Mouse (Mus musculus) stomach, embryonic 16.5 days (tissue): Measurements from ENCODE around the gene Poln. TPM values are rescaled to one million over a fixed set of nuclear protein-coding genes. Genes with fewer than 3 reads are reported as not detected.
A peak's percentile ranks its signal among the peaks of the same experiment; 100 is the strongest.

Source experiments
- ATAC-seq: fragments of 200-750 bp; cut with Nextera tagmentation; 2 replicates; pipeline ENCODE4 v1.8.0; 2017; ENCODE audit warnings: moderate number of reproducible peaks, moderate TSS enrichment; ENCODE audit not compliant: insufficient read depth, low FRiP score
- H3K27ac ChIP-seq: fragments of 300-500 bp; sonication (generic); 2 replicates; pipeline ENCODE4 v1.5.1; 2014; ENCODE audit warnings: low read length
- H3K27me3 ChIP-seq: fragments of 300-500 bp; sonication (generic); 2 replicates; pipeline ENCODE4 v1.6.1; 2014; ENCODE audit warnings: low read length, control low read depth, mixed read lengths; ENCODE audit not compliant: control insufficient read depth, insufficient read depth
- H3K36me3 ChIP-seq: fragments of 300-500 bp; sonication (generic); 2 replicates; pipeline ENCODE4 v1.6.1; 2014; ENCODE audit warnings: low read length; ENCODE audit not compliant: control insufficient read depth, insufficient read depth
- H3K4me1 ChIP-seq: fragments of 300-500 bp; sonication (generic); 2 replicates; pipeline ENCODE4 v1.6.1; 2014; ENCODE audit warnings: low read length, control low read depth, mixed read lengths; ENCODE audit not compliant: control insufficient read depth, insufficient read depth
- H3K4me2 ChIP-seq: fragments of 300-500 bp; sonication (generic); 2 replicates; pipeline ENCODE4 v1.6.1; 2014; ENCODE audit warnings: low read depth, low read length, mixed read lengths
- H3K4me3 ChIP-seq: fragments of 300-500 bp; sonication (generic); replicated peaks from 2 replicates; pipeline ENCODE4 v1.5.1; 2014; ENCODE audit warnings: mild to moderate bottlenecking, low read length
- H3K9ac ChIP-seq: fragments of 300-500 bp; sonication (generic); 2 replicates; pipeline ENCODE4 v1.6.1; 2014; ENCODE audit warnings: low read length
- H3K9me3 ChIP-seq: fragments of 300-500 bp; sonication (generic); replicated peaks from 2 replicates; pipeline ENCODE4 v1.6.1; 2016; ENCODE audit warnings: low read length, control low read depth; ENCODE audit not compliant: control insufficient read depth
- WGBS: fragments of 180-500 bp; shearing (Covaris S2); extraction: QIAGEN DNeasy Blood & Tissue Kit; methylation state at CpG from one replicate; pipeline ENCODE4 v1.1.7; 2014; 5-methylcytosine and 5-hydroxymethylcytosine counted together
- polyA plus RNA-seq: library from polyadenylated mRNA; unstranded; fragments of >200 nt; fragmentation: Nextera tagmentation; extraction: Ambion mirVana; gene quantifications from 2 replicates; pipeline ENCODE4 v1.2.1, GENCODE M21; 2015

Gene Poln
- 0.72 and 1.1 TPM in 2 replicates for polyA plus RNA-seq

GRCm38 (mm10) chr5:34168950-34169891 lies at the start of gene Poln, which contains the start of gene Haus3:
Gene Poln, minus strand, starts transcription at chr5:34169448.
Gene Haus3, minus strand, starts transcription at chr5:34169527.
- H3K27ac ChIP-seq, result peak within 1 kb of the TSS; percentile 92

GRCm38 (mm10) chr5:34218672-34219071 lies 49.4 kb upstream of the Poln start:
- WGBS, result 39% methylated on average over 5 of the region's 5 CpGs

More at GRCm38 (mm10) chr5:34168950-34169891, at the start of gene Poln, which contains the start of gene Haus3:
- peak; percentile 100 for ATAC-seq
- H3K27me3 ChIP-seq, result no peaks in the 10 kb centered on the region
- peaks cover 11% of the 10 kb centered on the region; the same call in 1 of the 2 replicates for H3K36me3 ChIP-seq
- no peaks in the 10 kb centered on the region for H3K9me3 ChIP-seq
- H3K9ac ChIP-seq, result peak within 1 kb of the TSS; percentile 92
- H3K4me3 ChIP-seq, result peak within 1 kb of the TSS; percentile 91
- H3K4me2 ChIP-seq, result peak within 1 kb of the TSS; percentile 74
- under 1% methylated on average over 57 of the region's 57 CpGs for WGBS
- peaks cover 19% of the 10 kb centered on the region for H3K4me1 ChIP-seq

GRCm38 (mm10) chr5:34217756-34218155 lies 48.5 kb upstream of the Poln start:
- H3K27ac ChIP-seq, result no peak overlapping the region
- H3K4me2 ChIP-seq, result no peak overlapping the region
- no peak overlapping the region for H3K9ac ChIP-seq
- no peaks in the 10 kb centered on the region for H3K36me3 ChIP-seq
- H3K4me3 ChIP-seq, result no peak overlapping the region
- 32% methylated on average over 9 of the region's 9 CpGs for WGBS
- H3K4me1 ChIP-seq, result no peaks in the 10 kb centered on the region
- no peaks in the 10 kb centered on the region for H3K27me3 ChIP-seq
- H3K9me3 ChIP-seq, result no peaks in the 10 kb centered on the region
- ATAC-seq, result no peak; the same call in 1 of the 2 replicates

More at GRCm38 (mm10) chr5:34218672-34219071, 49.4 kb upstream of the Poln start:
- Histone ChIP-seq H3K4me1 (no peaks in the 10 kb centered on the region), H3K4me2 (no peak overlapping the region), H3K4me3 (no peak overlapping the region), H3K27me3 (no peaks in the 10 kb centered on the region), H3K27ac (no peak overlapping the region), H3K9me3 (no peaks in the 10 kb centered on the region), H3K9ac (no peak overlapping the region), H3K36me3 (no peaks in the 10 kb centered on the region)
- ATAC-seq, result no peak

- H3K9me3 ChIP-seq, result no peaks in the 10 kb centered on the region
- no peak overlapping the region for H3K9ac ChIP-seq
- no peaks in the 10 kb centered on the region for H3K36me3 ChIP-seq
- WGBS, result 73% methylated on average over 7 of the region's 7 CpGs
- no peaks in the 10 kb centered on the region for H3K27me3 ChIP-seq
- H3K4me1 ChIP-seq, result no peaks in the 10 kb centered on the region
- no peak overlapping the region for H3K4me2 ChIP-seq
- ATAC-seq, result no peak
- H3K27ac ChIP-seq, result no peak overlapping the region
- H3K4me3 ChIP-seq, result no peak overlapping the region
These were observed 46.8 kb upstream of the Poln start for GRCm38 (mm10) chr5:34216025-34216424.

GRCm38 (mm10) chr5:34213659-34214058 lies 44.4 kb upstream of the Poln start:
- 60% methylated on average over 8 of the region's 8 CpGs for WGBS
- no peaks in the 10 kb centered on the region for H3K36me3 ChIP-seq
- H3K27me3 ChIP-seq, result no peaks in the 10 kb centered on the region
- no peak overlapping the region for H3K4me2 ChIP-seq
- H3K9me3 ChIP-seq, result no peaks in the 10 kb centered on the region
- no peaks in the 10 kb centered on the region for H3K4me1 ChIP-seq
- no peak overlapping the region for H3K4me3 ChIP-seq
- no peak overlapping the region for H3K9ac ChIP-seq
- no peak overlapping the region for H3K27ac ChIP-seq
- ATAC-seq, result no peak

GRCm38 (mm10) chr5:34210279-34210678 lies 41.0 kb upstream of the Poln start:
- 9% methylated on average over 1 of the region's 1 CpGs for WGBS
- no peak overlapping the region for H3K4me3 ChIP-seq
- no peaks in the 10 kb centered on the region for H3K27me3 ChIP-seq
- H3K4me2 ChIP-seq, result no peak overlapping the region
- H3K4me1 ChIP-seq, result no peaks in the 10 kb centered on the region
- no peak overlapping the region for H3K27ac ChIP-seq
- no peaks in the 10 kb centered on the region for H3K36me3 ChIP-seq
- H3K9me3 ChIP-seq, result no peaks in the 10 kb centered on the region
- ATAC-seq, result peak; percentile 85; the same call in 1 of the 2 replicates
- no peak overlapping the region for H3K9ac ChIP-seq

- Histone ChIP-seq H3K27ac (no peak overlapping the region), H3K4me3 (no peak overlapping the region), H3K36me3 (no peaks in the 10 kb centered on the region), H3K9me3 (no peaks in the 10 kb centered on the region), H3K27me3 (no peaks in the 10 kb centered on the region), H3K4me2 (no peak overlapping the region), H3K9ac (no peak overlapping the region), H3K4me1 (no peaks in the 10 kb centered on the region)
- whole genome bisulfite sequencing, result 25% methylated on average over 3 of the region's 3 CpGs
- no peak for ATAC-seq
These were observed 38.3 kb upstream of the Poln start for GRCm38 (mm10) chr5:34207503-34207902.

- ATAC-seq, result no peak
- Histone ChIP-seq H3K4me3 (no peak overlapping the region), H3K27me3 (no peaks in the 10 kb centered on the region), H3K4me2 (no peak overlapping the region), H3K36me3 (no peaks in the 10 kb centered on the region), H3K9me3 (no peaks in the 10 kb centered on the region), H3K9ac (no peak overlapping the region), H3K4me1 (no peaks in the 10 kb centered on the region), H3K27ac (no peak overlapping the region)
- 55% methylated on average over 2 of the region's 2 CpGs for WGBS
These were observed 36.5 kb upstream of the Poln start for GRCm38 (mm10) chr5:34205788-34206187.

GRCm38 (mm10) chr5:34204911-34205310 lies 35.7 kb upstream of the Poln start:
- no peaks in the 10 kb centered on the region for H3K36me3 ChIP-seq
- no peaks in the 10 kb centered on the region for H3K27me3 ChIP-seq
- no peak overlapping the region for H3K4me2 ChIP-seq
- H3K9ac ChIP-seq, result no peak overlapping the region
- no peaks in the 10 kb centered on the region for H3K4me1 ChIP-seq
- H3K9me3 ChIP-seq, result no peaks in the 10 kb centered on the region
- 89% methylated on average over 2 of the region's 2 CpGs for WGBS
- no peak overlapping the region for H3K27ac ChIP-seq
- H3K4me3 ChIP-seq, result no peak overlapping the region
- no peak for ATAC-seq
